Mouse (Mus musculus): ENCODE data around the gene Prr3. TPM values are rescaled to one million over a fixed set of nuclear protein-coding genes. Genes with fewer than 3 reads are reported as not detected.

Gene Prr3
- 39.3 and 44.4 TPM in 2 replicates for polyA plus RNA-seq (2014; fragmentation: Nextera tagmentation; extraction: Ambion mirVana)

DNA sequence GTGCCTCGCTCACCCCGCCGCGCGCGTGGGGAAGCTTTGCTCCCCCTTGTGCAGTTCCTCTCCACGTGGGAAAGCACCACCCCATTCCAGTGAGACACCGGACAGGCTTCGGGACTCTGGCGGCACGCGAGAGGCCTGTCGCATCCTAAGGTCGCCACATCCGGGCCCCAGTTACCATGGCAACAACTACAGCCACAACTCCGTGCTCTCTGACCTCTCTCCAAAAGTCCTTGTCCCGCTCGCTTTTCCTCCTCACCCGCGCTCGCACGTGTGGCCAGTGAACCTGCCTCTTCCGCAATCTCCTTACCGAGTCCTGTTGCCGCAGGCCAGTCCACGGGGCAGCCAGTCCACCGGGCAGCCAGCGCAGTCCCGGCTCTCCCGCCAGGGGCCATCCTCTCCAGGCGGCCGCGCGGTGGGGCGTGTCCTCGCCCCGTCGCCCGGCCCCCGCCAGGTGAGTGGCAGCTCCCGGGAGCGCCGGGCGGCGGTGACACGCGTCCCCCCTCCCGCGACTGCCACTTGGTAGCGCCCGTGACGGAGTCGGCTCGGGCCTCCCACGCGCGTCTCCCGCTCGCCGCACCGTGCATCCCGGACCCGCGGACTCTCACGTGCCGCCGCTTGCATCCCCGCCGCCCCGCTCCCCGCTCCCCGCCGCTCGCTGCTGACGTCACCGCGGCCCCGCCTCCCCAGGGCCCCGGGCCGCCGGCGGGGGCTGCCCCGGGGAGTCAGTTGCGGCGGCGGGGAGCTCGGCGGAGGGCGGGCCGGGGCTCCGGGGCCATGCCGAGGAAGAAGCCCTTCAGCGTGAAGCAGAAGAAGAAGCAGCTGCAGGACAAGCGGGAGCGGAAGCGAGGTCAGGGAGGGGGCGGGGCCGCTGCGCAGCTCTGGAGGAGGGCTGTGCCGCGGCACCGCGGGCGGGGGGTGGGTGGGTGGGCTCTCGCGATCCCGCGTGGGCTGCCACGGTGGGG lies at the start of gene Prr3, which contains the start of gene Gnl1:
Gene Prr3, minus strand, starts transcription at position 836 of the 962 bp plus-strand sequence.
Gene Gnl1, plus strand, starts transcription at position 451 of the 962 bp plus-strand sequence.
- Histone ChIP-seq H3K27ac (ENCODE audit: low read depth, low read length) (peak within 1 kb of the TSS; percentile 90), H3K4me1 (ENCODE audit: control insufficient read depth, insufficient read depth, low read length) (peaks cover 10% of the 10 kb centered on the region), H3K9me3 (ENCODE audit: control insufficient read depth, low read length) (no peaks in the 10 kb centered on the region), H3K36me3 (ENCODE audit: control insufficient read depth, insufficient read depth, low read length) (peaks cover 7% of the 10 kb centered on the region), H3K4me2 (ENCODE audit: low read depth) (peak within 1 kb of the TSS; percentile 92), H3K9ac (ENCODE audit: low read length) (peak within 1 kb of the TSS; percentile 74), H3K4me3 (ENCODE audit: low read depth, low read length) (peak within 1 kb of the TSS; percentile 56), H3K27me3 (ENCODE audit: control insufficient read depth, insufficient read depth, low read length) (no peaks in the 10 kb centered on the region)
- ATAC-seq (ENCODE audit: insufficient read depth, low FRiP score, low TSS enrichment) (peak; percentile 85), DNase-seq (ENCODE audit: low spot score) (peak; percentile 93)
- WGBS: under 1% methylated on average over 88 of the region's 109 CpGs

DNA sequence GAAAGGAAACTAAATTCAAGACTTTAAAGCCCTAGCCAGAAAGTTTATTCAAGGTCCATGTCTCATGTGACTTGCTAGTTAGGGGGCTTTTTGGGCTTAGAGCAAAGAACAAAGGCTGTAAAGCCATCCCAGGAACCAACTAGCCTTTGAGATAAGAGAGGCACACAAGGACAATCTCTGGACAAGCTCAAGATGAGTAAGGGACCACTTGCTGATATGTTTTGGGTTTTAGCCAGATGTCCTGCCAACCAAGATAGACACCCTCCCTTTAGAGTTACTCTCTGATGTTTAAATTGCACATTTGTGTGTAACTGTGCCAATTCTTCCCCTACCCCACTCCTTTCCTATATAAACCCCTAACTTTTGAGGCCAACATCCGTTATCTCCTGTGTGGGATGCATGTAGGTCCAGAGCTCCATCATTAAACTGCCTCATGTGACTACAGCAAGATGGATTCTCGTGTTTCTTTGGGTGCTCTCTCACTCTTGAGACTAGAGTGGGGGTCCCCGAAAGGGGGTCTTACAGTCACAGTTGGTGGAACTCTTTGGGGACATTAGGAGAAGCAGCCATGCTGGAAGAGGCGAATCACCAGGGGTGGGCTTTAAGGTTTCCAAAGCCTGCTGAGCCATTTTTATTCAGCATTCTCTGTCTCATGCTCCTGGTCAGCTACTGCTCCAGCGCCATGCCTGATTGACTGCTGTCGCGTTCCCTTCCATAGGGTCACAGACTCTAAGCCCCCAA lies 49.0 kb upstream of the Prr3 start:
- Histone ChIP-seq H3K27ac (ENCODE audit: low read depth, low read length) (no peak overlapping the region), H3K4me2 (ENCODE audit: low read depth) (no peak overlapping the region), H3K4me1 (ENCODE audit: control insufficient read depth, insufficient read depth, low read length) (no peaks in the 10 kb centered on the region), H3K27me3 (ENCODE audit: control insufficient read depth, insufficient read depth, low read length) (0 out of 2 replicates have a peak, but pooled peaks cover 4% of the 10 kb centered on the region), H3K9me3 (ENCODE audit: control insufficient read depth, low read length) (no peaks in the 10 kb centered on the region), H3K36me3 (ENCODE audit: control insufficient read depth, insufficient read depth, low read length) (no peaks in the 10 kb centered on the region), H3K9ac (ENCODE audit: low read length) (no peak overlapping the region), H3K4me3 (ENCODE audit: low read depth, low read length) (no peak overlapping the region)
- ATAC-seq (ENCODE audit: insufficient read depth, low FRiP score, low TSS enrichment) (no peak), DNase-seq (ENCODE audit: low spot score) (no peak)
- WGBS: 85% methylated on average over 7 of the region's 7 CpGs

DNA sequence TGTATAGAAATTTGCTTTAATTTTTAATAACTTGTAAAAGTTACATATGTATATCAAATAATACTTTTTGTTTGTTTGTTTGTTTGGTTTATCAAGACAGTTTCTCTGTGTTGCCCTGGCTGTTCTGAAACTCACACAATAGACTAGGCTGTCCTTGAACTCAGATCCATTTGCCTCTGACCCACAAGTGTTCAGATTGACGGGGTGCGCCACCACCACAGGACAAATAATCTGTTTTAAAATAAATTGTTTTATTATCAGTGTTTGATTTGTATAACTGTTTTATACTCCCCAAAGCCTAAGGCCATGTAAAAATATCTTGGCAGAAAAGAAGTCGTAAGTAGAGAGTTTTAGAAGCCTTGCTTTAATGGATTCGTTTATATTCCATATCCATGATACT lies 47.6 kb upstream of the Prr3 start:
- H3K9me3 ChIP-seq (ENCODE audit: control insufficient read depth, low read length): no peaks in the 10 kb centered on the region
- WGBS: 93% methylated on average over 4 of the region's 4 CpGs
- no peak overlapping the region for H3K4me2 ChIP-seq (ENCODE audit: low read depth)
- no peak overlapping the region for H3K9ac ChIP-seq (ENCODE audit: low read length)
- H3K27ac ChIP-seq (ENCODE audit: low read depth, low read length): no peak overlapping the region
- H3K27me3 ChIP-seq (ENCODE audit: control insufficient read depth, insufficient read depth, low read length): 0 out of 2 replicates have a peak, but pooled peaks cover 4% of the 10 kb centered on the region
- H3K36me3 ChIP-seq (ENCODE audit: control insufficient read depth, insufficient read depth, low read length): no peaks in the 10 kb centered on the region
- ATAC-seq (ENCODE audit: insufficient read depth, low FRiP score, low TSS enrichment) (no peak), DNase-seq (ENCODE audit: low spot score) (no peak)
- no peaks in the 10 kb centered on the region for H3K4me1 ChIP-seq (ENCODE audit: control insufficient read depth, insufficient read depth, low read length)
- no peak overlapping the region for H3K4me3 ChIP-seq (ENCODE audit: low read depth, low read length)

DNA sequence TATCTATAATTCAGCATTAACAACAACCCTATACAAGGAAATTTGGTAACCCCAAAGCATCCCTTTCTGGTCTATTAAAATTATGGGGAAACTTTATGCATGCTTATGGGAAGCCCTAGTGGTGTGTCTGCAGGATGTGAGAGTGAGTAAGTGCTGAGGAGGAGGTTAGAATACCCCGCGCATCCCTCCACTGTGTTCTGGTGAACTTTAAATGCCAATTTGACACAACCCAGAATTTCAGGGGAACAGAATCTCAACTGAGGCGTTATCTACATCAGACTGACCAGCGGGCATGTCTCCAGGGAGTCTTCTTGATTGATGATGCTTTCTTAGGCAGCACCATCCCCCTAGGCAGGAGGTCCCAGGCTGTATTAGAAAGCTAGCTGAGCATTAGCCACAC lies 45.9 kb upstream of the Prr3 start:
- no peaks in the 10 kb centered on the region for H3K9me3 ChIP-seq (ENCODE audit: control insufficient read depth, low read length)
- H3K4me2 ChIP-seq (ENCODE audit: low read depth): no peak overlapping the region
- no peak overlapping the region for H3K9ac ChIP-seq (ENCODE audit: low read length)
- no peaks in the 10 kb centered on the region for H3K36me3 ChIP-seq (ENCODE audit: control insufficient read depth, insufficient read depth, low read length)
- no peak overlapping the region for H3K27ac ChIP-seq (ENCODE audit: low read depth, low read length)
- no peak overlapping the region for H3K4me3 ChIP-seq (ENCODE audit: low read depth, low read length)
- 65% methylated on average over 4 of the region's 4 CpGs for WGBS
- H3K4me1 ChIP-seq (ENCODE audit: control insufficient read depth, insufficient read depth, low read length): no peaks in the 10 kb centered on the region
- ATAC-seq (ENCODE audit: insufficient read depth, low FRiP score, low TSS enrichment) (no peak), DNase-seq (ENCODE audit: low spot score) (no peak)
- H3K27me3 ChIP-seq (ENCODE audit: control insufficient read depth, insufficient read depth, low read length): no peaks in the 10 kb centered on the region

DNA sequence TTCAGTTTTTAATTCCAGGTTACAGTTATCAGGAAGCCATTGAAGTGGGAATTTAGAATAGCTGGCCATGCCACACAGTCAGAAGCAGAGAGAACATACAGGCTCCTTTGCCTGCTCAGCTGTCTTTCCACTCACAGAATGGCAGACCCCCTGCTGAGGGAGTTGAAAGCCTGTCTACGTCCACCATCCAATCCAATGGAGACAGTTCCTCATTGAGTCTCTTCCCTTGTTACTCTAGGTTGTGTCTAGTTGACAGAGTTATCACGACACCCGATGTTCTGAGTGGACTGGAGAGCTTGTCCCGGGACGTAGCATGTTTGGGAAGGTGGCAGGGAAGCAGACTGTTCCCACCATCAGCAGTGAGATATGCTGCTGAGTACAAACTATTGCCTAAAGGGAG lies 45.2 kb upstream of the Prr3 start:
- no peak for ATAC-seq (ENCODE audit: insufficient read depth, low FRiP score, low TSS enrichment)

DNA sequence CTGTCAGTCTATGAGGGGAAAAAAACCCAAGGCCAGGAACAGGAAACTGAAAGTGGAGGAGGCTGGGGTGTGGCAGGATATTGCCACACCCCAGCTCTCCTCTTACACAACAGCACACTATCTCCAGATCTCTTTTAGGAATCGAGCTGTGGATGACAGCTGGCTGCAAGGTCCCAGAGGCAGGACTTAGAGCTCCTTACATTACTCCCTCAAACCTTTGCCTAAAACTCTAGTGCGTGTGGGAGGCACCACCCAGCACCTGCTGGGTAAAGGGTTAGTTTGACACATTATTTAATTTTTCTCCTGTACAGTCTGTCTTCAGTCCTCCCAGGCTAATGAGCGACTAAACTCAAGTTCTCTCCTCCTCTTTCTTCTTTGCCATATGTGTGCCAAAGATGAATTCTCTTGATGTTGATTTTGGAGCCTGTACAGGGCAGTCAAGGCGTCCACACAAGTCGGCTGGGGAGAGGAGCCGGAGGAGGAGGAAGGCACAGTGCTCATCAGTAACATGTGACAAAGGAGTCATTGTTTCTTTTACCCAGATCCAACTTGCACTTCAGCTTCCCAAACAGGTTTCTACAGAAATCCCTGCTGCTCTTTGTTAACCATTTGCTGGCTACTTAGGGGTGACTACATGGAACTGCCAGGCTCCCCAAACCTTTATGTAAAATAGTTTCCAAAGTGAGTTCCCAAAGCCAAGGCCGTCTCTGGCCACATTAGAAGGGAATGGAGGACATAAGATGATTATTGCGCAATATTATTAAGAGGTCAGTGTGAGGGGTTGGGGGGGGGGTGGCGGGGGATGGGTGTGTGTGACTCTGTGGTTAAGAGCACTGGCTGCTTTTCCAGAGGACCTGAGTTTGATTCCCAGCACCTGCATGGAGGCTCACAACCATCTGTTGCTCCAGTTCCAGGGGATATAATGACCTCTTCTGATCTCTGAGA lies 43.9 kb upstream of the Prr3 start:
- WGBS: 67% methylated on average over 9 of the region's 9 CpGs
- Histone ChIP-seq H3K36me3 (ENCODE audit: control insufficient read depth, insufficient read depth, low read length) (no peaks in the 10 kb centered on the region), H3K27me3 (ENCODE audit: control insufficient read depth, insufficient read depth, low read length) (no peaks in the 10 kb centered on the region), H3K4me3 (ENCODE audit: low read depth, low read length) (no peak overlapping the region), H3K9me3 (ENCODE audit: control insufficient read depth, low read length) (no peaks in the 10 kb centered on the region), H3K4me2 (ENCODE audit: low read depth) (no peak overlapping the region), H3K27ac (ENCODE audit: low read depth, low read length) (no peak overlapping the region), H3K4me1 (ENCODE audit: control insufficient read depth, insufficient read depth, low read length) (0 out of 2 replicates have a peak, but pooled peaks cover 2% of the 10 kb centered on the region), H3K9ac (ENCODE audit: low read length) (no peak overlapping the region)
- ATAC-seq (ENCODE audit: insufficient read depth, low FRiP score, low TSS enrichment) (no peak), DNase-seq (ENCODE audit: low spot score) (no peak)

More for the DNA sequence above, 45.2 kb upstream of the Prr3 start:
- Histone ChIP-seq H3K9me3 (ENCODE audit: control insufficient read depth, low read length) (no peaks in the 10 kb centered on the region), H3K9ac (ENCODE audit: low read length) (no peak overlapping the region), H3K36me3 (ENCODE audit: control insufficient read depth, insufficient read depth, low read length) (no peaks in the 10 kb centered on the region), H3K27ac (ENCODE audit: low read depth, low read length) (no peak overlapping the region), H3K4me3 (ENCODE audit: low read depth, low read length) (no peak overlapping the region), H3K27me3 (ENCODE audit: control insufficient read depth, insufficient read depth, low read length) (no peaks in the 10 kb centered on the region), H3K4me1 (ENCODE audit: control insufficient read depth, insufficient read depth, low read length) (0 out of 2 replicates have a peak, but pooled peaks cover 2% of the 10 kb centered on the region), H3K4me2 (ENCODE audit: low read depth) (no peak overlapping the region)
- no peak for DNase-seq (ENCODE audit: low spot score)
- WGBS: 69% methylated on average over 5 of the region's 5 CpGs

DNA sequence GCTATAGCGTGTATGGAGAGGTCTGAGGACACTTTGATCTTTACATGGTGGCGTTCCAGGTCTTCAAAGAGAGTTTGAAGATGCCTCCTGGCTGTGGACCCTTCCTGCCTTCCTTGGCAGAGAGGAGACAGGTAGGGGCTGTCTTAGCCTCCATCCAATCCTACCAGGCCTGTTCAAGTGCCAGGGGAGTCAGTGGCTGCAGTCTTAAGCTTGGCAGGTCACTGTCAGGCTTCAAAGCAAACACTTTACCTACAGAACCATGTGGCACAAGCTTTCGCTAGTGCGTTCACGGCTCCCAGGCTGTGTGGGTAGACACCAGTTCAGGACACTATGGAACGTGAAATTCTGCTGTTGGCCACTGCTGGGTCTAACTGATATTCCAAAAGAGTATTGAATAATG lies 42.9 kb upstream of the Prr3 start:
- DNase-seq (ENCODE audit: low spot score): no peak
- Histone ChIP-seq H3K4me1 (ENCODE audit: control insufficient read depth, insufficient read depth, low read length) (0 out of 2 replicates have a peak, but pooled peaks cover 2% of the 10 kb centered on the region), H3K27ac (ENCODE audit: low read depth, low read length) (no peak overlapping the region), H3K27me3 (ENCODE audit: control insufficient read depth, insufficient read depth, low read length) (no peaks in the 10 kb centered on the region), H3K9ac (ENCODE audit: low read length) (no peak overlapping the region), H3K4me2 (ENCODE audit: low read depth) (no peak overlapping the region), H3K9me3 (ENCODE audit: control insufficient read depth, low read length) (no peaks in the 10 kb centered on the region), H3K4me3 (ENCODE audit: low read depth, low read length) (no peak overlapping the region), H3K36me3 (ENCODE audit: control insufficient read depth, insufficient read depth, low read length) (no peaks in the 10 kb centered on the region)
- ATAC-seq (ENCODE audit: insufficient read depth, low FRiP score, low TSS enrichment): no peak
- 92% methylated on average over 6 of the region's 6 CpGs for WGBS

DNA sequence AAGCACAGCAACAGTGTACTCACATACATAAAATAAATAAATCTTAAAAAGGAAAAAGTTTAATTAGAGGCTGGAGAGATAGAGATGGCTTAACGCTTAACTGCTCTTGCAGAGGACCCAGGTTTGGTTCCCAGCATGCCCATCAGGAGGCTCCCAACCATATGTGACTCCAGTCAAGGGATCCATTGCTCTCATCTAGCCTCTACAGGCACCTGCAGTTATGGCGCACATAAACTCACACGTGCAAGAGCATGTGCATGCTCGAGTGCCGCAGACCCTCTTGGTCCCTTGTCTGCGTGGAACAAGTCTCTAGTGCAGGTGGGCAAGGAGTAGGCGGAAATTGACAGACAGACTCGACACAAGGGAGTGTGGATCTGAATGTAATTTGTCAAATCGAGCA lies 42.1 kb upstream of the Prr3 start:
- Histone ChIP-seq H3K27me3 (ENCODE audit: control insufficient read depth, insufficient read depth, low read length) (no peaks in the 10 kb centered on the region), H3K36me3 (ENCODE audit: control insufficient read depth, insufficient read depth, low read length) (no peaks in the 10 kb centered on the region), H3K4me1 (ENCODE audit: control insufficient read depth, insufficient read depth, low read length) (0 out of 2 replicates have a peak, but pooled peaks cover 2% of the 10 kb centered on the region), H3K4me2 (ENCODE audit: low read depth) (no peak overlapping the region), H3K9me3 (ENCODE audit: control insufficient read depth, low read length) (no peaks in the 10 kb centered on the region), H3K9ac (ENCODE audit: low read length) (no peak overlapping the region), H3K4me3 (ENCODE audit: low read depth, low read length) (no peak overlapping the region), H3K27ac (ENCODE audit: low read depth, low read length) (no peak overlapping the region)
- ATAC-seq (ENCODE audit: insufficient read depth, low FRiP score, low TSS enrichment): no peak
- DNase-seq (ENCODE audit: low spot score): no peak
- WGBS: 90% methylated on average over 9 of the region's 9 CpGs
